Mouse (Mus musculus) E14TG2a.4 (cell line): ENCODE measurements around the gene Agap1.

Experiments used
- CTCF ChIP-seq: conservative IDR thresholded peaks from 2 replicates; pipeline ENCODE4 v1.5.1; 2014; ENCODE audit warnings: low read length
- NANOG ChIP-seq: IDR thresholded peaks from 2 replicates; pipeline ENCODE4 v1.6.1; 2014; ENCODE audit warnings: borderline replicate concordance, low read length, mixed read lengths

GRCm38 (mm10) chr1:89724957-89725356 is 270.4 kb downstream of the Agap1 start:
- TF ChIP-seq CTCF (no peak), NANOG (no peak)
